Mouse (Mus musculus) hindbrain, postnatal 0 days (tissue): ENCODE measurements at regions not wholly inside any gene's neighbourhood (a gene's known extent, or its start where the extent isn't known, plus 50 kb on each side); places are given as distances from the start of the nearest gene placed in this dataset.

Experiments
- ATAC-seq: fragments of 200-750 bp; cut with Nextera tagmentation; 2 replicates; pipeline ENCODE4 v1.8.0; 2017; ENCODE audit warnings: mild to moderate bottlenecking, moderate TSS enrichment, moderate library complexity
- DNase-seq: peaks from one replicate; pipeline ENCODE4 v3.0.0-alpha.2; 2015; ENCODE audit warnings: low spot score
- H3K27ac ChIP-seq: fragments of 300-500 bp; sonication (generic); 2 replicates; pipeline ENCODE4 v1.5.1; 2014; ENCODE audit warnings: mild to moderate bottlenecking
- H3K27me3 ChIP-seq: fragments of 300-500 bp; sonication (generic); 2 replicates; pipeline ENCODE4 v1.6.1; 2014; ENCODE audit warnings: low read length, mixed read lengths; ENCODE audit not compliant: insufficient read depth
- H3K36me3 ChIP-seq: fragments of 300-500 bp; sonication (generic); 2 replicates; pipeline ENCODE4 v1.6.1; 2014; ENCODE audit warnings: low read length, mixed read lengths; ENCODE audit not compliant: insufficient read depth
- H3K4me1 ChIP-seq: fragments of 300-500 bp; sonication (generic); 2 replicates; pipeline ENCODE4 v1.6.1; 2014; ENCODE audit warnings: antibody characterized with exemption, low read length, mixed read lengths; ENCODE audit not compliant: insufficient read depth
- H3K4me2 ChIP-seq: fragments of 300-500 bp; sonication (generic); 2 replicates; pipeline ENCODE4 v1.6.1; 2014; ENCODE audit warnings: low read depth, mild to moderate bottlenecking, low read length, moderate library complexity, mixed read lengths
- H3K4me3 ChIP-seq: fragments of 300-500 bp; sonication (generic); 2 replicates; pipeline ENCODE4 v1.5.1; 2014; ENCODE audit warnings: low read length
- H3K9ac ChIP-seq: fragments of 300-500 bp; sonication (generic); replicated peaks from 2 replicates; pipeline ENCODE4 v1.6.1; 2014; ENCODE audit warnings: mild to moderate bottlenecking, low read length, moderate library complexity, mixed read lengths
- H3K9me3 ChIP-seq: fragments of 300-500 bp; sonication (generic); 2 replicates; pipeline ENCODE4 v1.6.1; 2016; ENCODE audit warnings: low read length, mixed read lengths
- CTCF ChIP-seq: IDR thresholded peaks from 2 replicates; pipeline ENCODE4 v1.5.1; 2016; ENCODE audit warnings: antibody characterized with exemption, control low read depth, low read depth
- WGBS: fragments of 180-500 bp; shearing (Covaris S2); extraction: QIAGEN DNeasy Blood & Tissue Kit; methylation state at CpG from one replicate; pipeline ENCODE4 v1.1.7; 2014; 5-methylcytosine and 5-hydroxymethylcytosine counted together

DNA sequence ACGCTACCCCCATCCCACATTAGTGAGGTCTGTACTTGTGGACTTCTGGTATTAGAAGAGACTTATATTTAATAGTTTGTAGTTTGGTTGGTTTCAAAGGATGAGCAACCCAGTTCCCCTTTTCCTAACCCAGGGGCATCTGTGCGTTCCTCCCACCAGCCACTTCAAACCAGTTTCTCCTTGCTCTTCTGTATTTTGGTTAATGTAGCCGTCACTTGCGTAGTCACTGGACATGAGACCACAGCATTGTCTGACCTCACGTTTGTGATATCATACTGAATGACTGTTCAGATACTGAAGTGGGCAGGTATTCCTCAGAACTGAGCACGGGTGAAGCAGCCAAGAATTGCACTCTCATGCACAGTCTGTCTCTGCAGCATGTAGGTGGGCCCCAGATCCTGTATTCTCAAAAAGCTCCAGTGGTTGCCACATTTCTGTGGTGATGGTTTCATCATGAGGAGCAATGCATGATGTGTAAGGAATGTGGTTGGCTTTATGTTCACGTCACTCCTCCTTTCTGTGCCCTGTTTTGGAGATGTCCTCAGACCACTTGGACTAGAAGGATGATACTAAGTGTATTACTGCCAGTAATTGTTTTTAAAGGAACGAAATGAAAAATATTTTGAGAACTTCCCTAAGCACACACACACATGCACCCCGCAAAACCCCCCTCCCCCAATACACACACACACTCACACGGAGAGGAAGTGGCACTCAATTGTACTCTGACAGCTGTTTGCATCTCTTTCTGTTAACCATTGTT is 335.2 kb upstream of the Satb1 start:
- Histone ChIP-seq H3K36me3 (no peaks in the 10 kb centered on the region), H3K27ac (no peak overlapping the region), H3K4me3 (no peak overlapping the region), H3K4me2 (no peak overlapping the region), H3K9me3 (no peaks in the 10 kb centered on the region), H3K27me3 (no peaks in the 10 kb centered on the region), H3K9ac (no peak overlapping the region), H3K4me1 (no peaks in the 10 kb centered on the region)
- TF ChIP-seq CTCF = no peak
- ATAC-seq (no peak), DNase-seq (no peak)
- 89% methylated on average over 10 of the region's 10 CpGs for WGBS

DNA sequence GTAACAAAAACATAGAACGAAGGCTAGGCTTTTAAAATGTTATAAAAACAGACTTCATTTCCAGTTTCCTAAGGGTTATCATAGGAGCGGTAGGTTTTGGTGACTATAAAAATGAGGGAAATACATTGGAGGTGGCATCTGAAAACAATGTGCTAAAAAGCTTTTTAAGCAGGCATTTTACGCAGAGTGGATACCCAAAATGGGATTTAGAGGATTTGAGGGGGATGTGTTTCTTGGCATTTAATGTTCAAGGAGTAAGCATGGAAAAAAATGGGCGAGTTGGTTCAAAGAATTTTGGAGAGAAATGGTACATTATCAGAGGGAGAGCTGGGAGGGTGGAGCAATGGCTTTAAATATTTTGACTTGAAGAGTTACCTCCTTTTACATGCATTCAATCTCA is 334.6 kb upstream of the Satb1 start:
- H3K27me3 ChIP-seq = no peaks in the 10 kb centered on the region
- no peak overlapping the region for H3K4me2 ChIP-seq
- WGBS = 87% methylated on average over 4 of the region's 4 CpGs
- DNase-seq (no peak), ATAC-seq (no peak)
- H3K4me1 ChIP-seq = no peaks in the 10 kb centered on the region
- no peak overlapping the region for H3K27ac ChIP-seq
- H3K36me3 ChIP-seq = no peaks in the 10 kb centered on the region
- H3K4me3 ChIP-seq = no peak overlapping the region
- H3K9ac ChIP-seq = no peak overlapping the region
- TF ChIP-seq CTCF = no peak
- H3K9me3 ChIP-seq = no peaks in the 10 kb centered on the region

DNA sequence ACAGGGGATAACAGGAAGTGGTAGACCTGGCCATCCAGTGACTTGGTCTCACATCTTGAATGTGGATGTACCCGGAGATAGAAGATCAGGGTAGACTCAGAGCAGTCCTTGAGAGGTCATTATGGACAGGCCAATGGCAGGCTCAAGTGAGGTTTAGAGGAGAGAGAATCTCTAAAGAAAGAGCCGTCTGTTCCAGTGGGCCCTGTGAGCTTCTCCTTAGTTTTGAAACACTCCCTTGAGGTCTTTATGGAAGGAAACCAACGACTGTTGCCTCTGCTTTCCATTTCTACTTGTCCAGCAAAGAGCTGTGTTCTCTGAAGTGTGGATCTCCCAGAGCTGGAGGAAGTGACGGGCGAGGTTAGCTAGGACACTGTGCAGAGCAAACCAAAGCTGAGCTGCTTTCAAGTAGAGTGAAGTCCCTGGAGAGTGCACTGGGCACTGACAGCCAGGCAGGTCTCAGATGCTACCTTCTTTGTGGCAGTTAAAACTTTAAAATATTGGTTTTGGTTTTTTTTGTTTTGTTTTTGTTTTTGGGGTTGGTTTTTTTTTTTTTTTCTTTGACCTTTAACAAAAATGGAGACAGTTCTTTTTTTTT is 332.9 kb upstream of the Satb1 start:
- H3K27ac ChIP-seq = no peak overlapping the region
- TF ChIP-seq CTCF = no peak
- no peaks in the 10 kb centered on the region for H3K4me1 ChIP-seq
- H3K9ac ChIP-seq = no peak overlapping the region
- H3K4me3 ChIP-seq = no peak overlapping the region
- no peaks in the 10 kb centered on the region for H3K36me3 ChIP-seq
- H3K9me3 ChIP-seq = no peaks in the 10 kb centered on the region
- H3K27me3 ChIP-seq = no peaks in the 10 kb centered on the region
- no peak overlapping the region for H3K4me2 ChIP-seq
- no peak for ATAC-seq
- no peak for DNase-seq
- WGBS = 86% methylated on average over 5 of the region's 5 CpGs

DNA sequence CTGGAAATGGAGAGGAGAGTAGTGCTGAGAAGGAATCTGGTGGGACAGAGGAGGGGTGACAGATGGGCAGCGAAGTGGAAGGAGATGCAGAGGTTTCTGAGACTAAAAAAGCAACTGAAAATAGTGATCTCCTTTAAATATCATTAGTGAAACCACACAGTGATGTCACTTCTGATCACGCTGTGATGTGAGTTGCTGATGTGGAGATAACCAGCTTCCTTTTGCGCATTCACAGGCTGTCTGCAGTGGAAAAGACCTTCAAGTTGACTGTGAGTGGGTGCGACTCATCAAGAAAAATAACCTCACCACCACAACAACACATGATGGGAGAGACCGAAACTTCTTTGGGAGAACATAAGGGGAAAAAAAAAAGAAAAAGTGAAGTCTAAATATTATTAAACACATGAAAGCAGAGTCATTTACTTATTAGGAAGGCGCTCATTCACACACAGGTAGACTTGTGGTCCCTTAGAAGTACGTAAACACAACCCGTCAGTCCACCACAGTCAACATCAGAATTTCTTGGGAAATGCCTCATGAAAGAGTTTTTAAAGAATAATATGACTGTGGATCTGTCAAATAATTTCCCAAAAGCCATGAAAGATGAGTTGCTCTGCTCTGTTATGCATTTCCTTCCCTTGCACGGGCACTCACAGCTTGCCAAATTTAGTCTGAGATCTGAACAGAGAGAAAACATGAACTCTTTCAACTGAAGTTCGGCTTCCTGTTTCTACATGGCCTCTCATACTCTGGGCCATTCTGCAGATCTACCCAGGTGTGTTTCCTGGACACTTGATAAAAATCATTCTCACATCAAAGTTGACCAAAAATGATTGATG is 329.7 kb upstream of the Satb1 start:
- Histone ChIP-seq H3K27ac (no peak overlapping the region), H3K27me3 (no peaks in the 10 kb centered on the region), H3K9me3 (no peaks in the 10 kb centered on the region), H3K4me3 (no peak overlapping the region), H3K4me1 (no peaks in the 10 kb centered on the region), H3K4me2 (no peak overlapping the region), H3K9ac (no peak overlapping the region), H3K36me3 (no peaks in the 10 kb centered on the region)
- DNase-seq = no peak
- ATAC-seq = no peak
- WGBS = 90% methylated on average over 10 of the region's 10 CpGs
- TF ChIP-seq CTCF = no peak

DNA sequence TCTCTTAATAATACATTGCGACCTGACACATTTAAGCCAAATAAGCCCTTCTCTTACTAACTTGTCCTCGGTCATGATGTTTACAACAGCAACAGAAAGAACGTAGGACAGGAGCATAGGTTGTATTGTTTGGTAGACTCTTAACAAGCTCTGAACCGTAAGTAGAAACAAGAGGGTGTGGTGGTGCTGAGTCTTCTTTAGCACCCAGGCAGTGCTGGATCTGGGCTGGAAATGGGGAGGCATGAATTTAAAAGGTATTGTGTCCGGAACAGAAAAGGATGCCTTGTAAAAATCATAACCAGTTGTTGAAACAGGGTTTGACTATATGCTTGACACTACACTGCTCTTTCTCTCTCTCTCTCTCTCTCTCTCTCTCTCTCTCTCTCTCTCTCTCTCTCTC is 317.4 kb upstream of the Satb1 start:
- ATAC-seq = no peak

DNA sequence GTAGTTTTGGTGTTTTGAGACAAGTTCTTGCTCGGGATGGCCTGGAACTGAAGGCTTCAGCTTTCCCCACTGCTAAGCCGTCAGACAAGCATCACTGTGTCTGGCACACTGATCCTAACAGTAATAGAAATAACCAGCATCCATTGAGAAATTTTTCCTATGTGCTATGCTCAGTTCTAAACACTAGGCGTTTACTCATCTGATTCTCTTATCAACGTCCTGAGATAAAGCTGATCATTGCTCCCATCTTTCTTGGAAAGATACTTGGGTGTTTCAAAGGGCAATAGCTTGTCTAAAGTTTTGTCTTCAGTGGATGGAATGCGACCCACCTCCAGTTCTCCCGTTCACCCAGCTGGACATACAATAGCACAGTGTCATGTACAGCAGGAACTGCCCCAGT is 316.7 kb upstream of the Satb1 start:
- Histone ChIP-seq H3K36me3 (no peaks in the 10 kb centered on the region), H3K27me3 (no peaks in the 10 kb centered on the region), H3K9ac (no peak overlapping the region), H3K4me1 (no peaks in the 10 kb centered on the region), H3K4me2 (no peak overlapping the region), H3K27ac (no peak overlapping the region), H3K4me3 (no peak overlapping the region), H3K9me3 (no peaks in the 10 kb centered on the region)
- WGBS = 90% methylated on average over 6 of the region's 6 CpGs
- TF ChIP-seq CTCF = no peak
- DNase-seq (no peak), ATAC-seq (no peak)

More for the DNA sequence above, 317.4 kb upstream of the Satb1 start:
- Histone ChIP-seq H3K27me3 (no peaks in the 10 kb centered on the region), H3K4me2 (no peak overlapping the region), H3K9ac (no peak overlapping the region), H3K4me1 (no peaks in the 10 kb centered on the region), H3K27ac (no peak overlapping the region), H3K4me3 (no peak overlapping the region), H3K36me3 (no peaks in the 10 kb centered on the region), H3K9me3 (no peaks in the 10 kb centered on the region)
- DNase-seq = no peak
- 93% methylated on average over 5 of the region's 5 CpGs for WGBS
- no peak for TF ChIP-seq CTCF
